Mouse (Mus musculus) ovary, adult 2 months (tissue): Measurements from ENCODE around the gene Arf4. TPM values are rescaled to one million over a fixed set of nuclear protein-coding genes. Genes with fewer than 3 reads are reported as not detected.

Source experiments
- polyA plus RNA-seq: library from polyadenylated mRNA; depleted of rRNA; stranded (reverse); fragments of >200 nt; gene quantifications from 2 replicates; pipeline ENCODE4 v1.2.3, GENCODE M21; 2012; rRNA removed

Gene Arf4
- polyA plus RNA-seq, result 272 and 354 TPM in 2 replicates

GRCm38 (mm10) chr14:26637851-26638707, at the start of gene Arf4:
TSS of gene Arf4 (plus strand) at chr14:26638074.

GRCm38 (mm10) chr14:26669292-26670073, 31.6 kb downstream of the Arf4 start, which contains the start of gene Pde12:
TSS of gene Pde12 (minus strand) at chr14:26669883.

GRCm38 (mm10) chr14:26692974-26693373, 55.1 kb downstream of the Arf4 start, which contains the start of gene Dnah12:
TSS of gene Dnah12 (plus strand) at chr14:26693274.

Other genes starting within 250 kb of the Arf4 start
- gene Slmap, start 103.1 kb upstream of the Arf4 start, polyA plus RNA-seq, result 27.9 and 42.2 TPM in 2 replicates
- gene Dennd6a, start 64.2 kb upstream of the Arf4 start, polyA plus RNA-seq, result 13.9 and 14.7 TPM in 2 replicates
- 8.1 and 8.4 TPM in 2 replicates for gene Pde12, start 31.8 kb downstream of the Arf4 start, polyA plus RNA-seq
- gene Dnah12, start 55.2 kb downstream of the Arf4 start, polyA plus RNA-seq, result 0.16 and 0.23 TPM in 2 replicates